Mouse (Mus musculus): ENCODE measurements around the gene Trappc4. TPM values are rescaled to one million over a fixed set of nuclear protein-coding genes. Genes with fewer than 3 reads are reported as not detected.

The Trappc4 gene
- total and polyA plus RNA-seq, 3 experiments = 129 to 140 TPM; not detected in 1

DNA sequence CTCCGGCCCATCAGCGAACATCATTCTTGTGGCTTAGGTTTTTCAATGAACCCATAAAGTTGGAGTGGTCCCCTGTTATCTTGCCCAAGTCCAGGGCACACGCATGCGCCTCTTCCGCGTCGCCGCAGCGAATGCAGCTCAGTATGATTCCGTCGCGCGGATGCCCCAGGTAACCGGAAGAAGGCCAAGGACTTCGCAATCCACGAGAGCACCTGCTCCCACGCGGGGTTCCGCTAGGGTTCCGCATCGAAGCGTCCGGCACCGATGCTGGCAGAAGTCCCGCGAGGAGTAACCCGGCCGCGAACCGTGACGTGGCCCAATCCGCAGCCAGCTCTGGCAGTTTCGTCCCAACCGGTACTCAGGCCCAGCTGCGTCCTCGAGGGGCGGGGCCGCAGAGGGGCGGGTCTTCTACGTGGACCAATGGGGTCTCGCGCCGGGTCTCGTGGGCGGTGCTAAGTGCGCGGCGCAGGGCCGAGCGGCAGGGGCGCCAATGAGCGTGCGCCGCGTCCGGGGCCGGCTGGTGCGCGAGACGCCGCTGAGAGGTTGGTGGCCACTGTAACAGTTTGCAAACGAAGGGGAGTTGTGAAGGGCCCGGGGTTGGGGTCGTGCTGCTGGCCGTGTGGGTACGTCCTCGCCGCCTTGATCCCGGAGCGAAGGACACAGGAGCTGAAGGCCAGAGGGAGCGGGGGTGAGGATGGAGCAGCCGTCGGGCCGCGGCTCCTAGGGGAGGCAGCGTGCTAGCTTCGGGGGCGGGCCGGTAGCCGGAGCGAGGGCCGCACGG is 28.2 kb downstream of the Trappc4 start, which contains the start of gene Hyou1:
Gene Hyou1, plus strand, starts transcription at position 437 of the 781 bp plus-strand sequence.
- Histone ChIP-seq H3K4me1 (ENCODE audit: control insufficient read depth in 1 of 2, insufficient read depth in 2 of 2, low read length in 2 of 2) (peaks cover 0 to 9% of the 10 kb centered on the region in 2 experiments; a peak in 3 of 4 replicates), H3K27ac (ENCODE audit: control insufficient read depth, low read depth, low read length) (peak within 1 kb of the TSS; percentile 89), H3K79me2 (ENCODE audit: control insufficient read depth, insufficient read depth, low read length, poor library complexity) (peaks cover 26% of the 10 kb centered on the region), H3K27me3 (ENCODE audit: control insufficient read depth in 1 of 2, insufficient read depth in 2 of 2, low read length in 2 of 2) (no peaks in the 10 kb centered on the region), H3K36me3 (ENCODE audit: control insufficient read depth in 1 of 2, insufficient read depth in 2 of 2, low read length in 2 of 2) (peaks cover 8 to 10% of the 10 kb centered on the region in 2 experiments), H3K9ac (ENCODE audit: control insufficient read depth, low read depth, low read length, poor library complexity, severe bottlenecking) (peak within 1 kb of the TSS; percentile 94), H3K4me3 (ENCODE audit: control insufficient read depth in 1 of 2, insufficient read depth in 1 of 2, low read depth in 2 of 2, low read length in 2 of 2) (peak within 1 kb of the TSS; percentile 81 to 96), H3K9me3 (replicated peaks; ENCODE audit: insufficient read depth, low read length) (no peaks in the 10 kb centered on the region)
- DNase-seq (ENCODE audit: low read depth, low spot score) = peak; percentile 98
- TF ChIP-seq SMC3 (IDR thresholded peaks at IDR 0.05; ENCODE audit: low read depth, low read length) = no peak
- TF ChIP-seq TAL1 (IDR thresholded peaks at IDR 0.05; ENCODE audit: low read length) = no peak
- TF ChIP-seq CHD1 (IDR thresholded peaks at IDR 0.05; ENCODE audit: low read depth, low read length) = no peak
- TF ChIP-seq RCOR1 (IDR thresholded peaks at IDR 0.05; ENCODE audit: low read depth, low read length) = no peak
- no peak for TF ChIP-seq USF2 (IDR thresholded peaks at IDR 0.05; ENCODE audit: borderline replicate concordance in 1 of 2, insufficient read depth in 1 of 2, low read depth in 1 of 2, low read length in 2 of 2)
- peak; percentile 81 for TF ChIP-seq POLR2AphosphoS2 (IDR thresholded peaks at IDR 0.05; ENCODE audit: low read length)
- TF ChIP-seq NRF1 (IDR thresholded peaks at IDR 0.05; ENCODE audit: insufficient read depth, low read depth, low read length, poor library complexity, severe bottlenecking) = peak; percentile 76
- TF ChIP-seq ETS1 (IDR thresholded peaks at IDR 0.05; ENCODE audit: low read depth, low read length) = peak; percentile 22; the same call in 1 of the 2 replicates
- no peak for TF ChIP-seq E2F4 (IDR thresholded peaks at IDR 0.05; ENCODE audit: borderline replicate concordance, low read depth, low read length)
- no peak for TF ChIP-seq GABPA (IDR thresholded peaks at IDR 0.05; ENCODE audit: low read depth, low read length)
- TF ChIP-seq ZKSCAN1 (IDR thresholded peaks at IDR 0.05; ENCODE audit: low read depth, low read length) = no peak
- peak; percentile 67 to 94 for TF ChIP-seq POLR2A (IDR thresholded peaks at IDR 0.05; ENCODE audit: control insufficient read depth in 1 of 2, insufficient read depth in 1 of 2, low read depth in 1 of 2, low read length in 2 of 2, poor library complexity in 1 of 2)
- TF ChIP-seq ZC3H11A (IDR thresholded peaks at IDR 0.05; ENCODE audit: low read depth, low read length) = no peak
- no peak for TF ChIP-seq POLR2AphosphoS5 (IDR thresholded peaks at IDR 0.05; ENCODE audit: borderline replicate concordance, low read depth, low read length)
- TF ChIP-seq SIN3A (IDR thresholded peaks at IDR 0.05; ENCODE audit: low read length) = peak; percentile 90
- TF ChIP-seq RAD21 (IDR thresholded peaks at IDR 0.05; ENCODE audit: low read depth, low read length) = no peak
- peak; percentile 78 for TF ChIP-seq MXI1 (IDR thresholded peaks at IDR 0.05; ENCODE audit: low read depth, low read length)
- no peak for TF ChIP-seq ZNF384 (IDR thresholded peaks at IDR 0.05; ENCODE audit: low read depth, low read length)
- peak; percentile 84 for TF ChIP-seq ELF1 (IDR thresholded peaks at IDR 0.05; ENCODE audit: low read depth, low read length)
- TF ChIP-seq TCF12 (IDR thresholded peaks at IDR 0.05; ENCODE audit: low read depth, low read length) = peak; percentile 35; the same call in 1 of the 2 replicates
- TF ChIP-seq KAT2A (conservative IDR thresholded peaks at IDR 0.05; ENCODE audit: low read depth, low read length) = peak; percentile 49; the same call in 1 of the 2 replicates
- TF ChIP-seq GATA1 (IDR thresholded peaks at IDR 0.05; ENCODE audit: low read depth, low read length) = peak; percentile 60; the same call in 1 of the 2 replicates
- peak; percentile 65 for TF ChIP-seq USF1 (IDR thresholded peaks at IDR 0.05; ENCODE audit: low read depth, low read length)
- TF ChIP-seq MYB (IDR thresholded peaks at IDR 0.05; ENCODE audit: low read depth, low read length) = no peak
- TF ChIP-seq ZMIZ1 (IDR thresholded peaks at IDR 0.05; ENCODE audit: low read depth, low read length) = 0 out of 2 replicates have a peak, but pooled peaks have one; percentile 19
- no peak; the same call in 1 of the 2 replicates for TF ChIP-seq MAZ (IDR thresholded peaks at IDR 0.05; ENCODE audit: low read depth, low read length)
- TF ChIP-seq CTCF (IDR thresholded peaks at IDR 0.05 in 2 of 3, conservative IDR thresholded peaks at IDR 0.05 in 1 of 3; ENCODE audit: control insufficient read depth in 1 of 3, insufficient read depth in 1 of 3, low read depth in 2 of 3, low read length in 3 of 3, poor library complexity in 1 of 3, severe bottlenecking in 1 of 3) = 0 out of 6 replicates have a peak, but pooled peaks of 1 of the 3 experiments have one; percentile 10
- TF ChIP-seq NELFE (IDR thresholded peaks at IDR 0.05; ENCODE audit: low read depth, low read length) = peak; percentile 89
- no peak for TF ChIP-seq MEF2A (IDR thresholded peaks at IDR 0.05; ENCODE audit: extremely low read depth, insufficient replicate concordance, low read depth, low read length, poor library complexity, severe bottlenecking)
- TF ChIP-seq TBP (IDR thresholded peaks at IDR 0.05; ENCODE audit: low read depth, low read length) = peak; percentile 11; the same call in 1 of the 2 replicates
- peak; percentile 94 for TF ChIP-seq MAX (IDR thresholded peaks at IDR 0.05; ENCODE audit: low read length)
- TF ChIP-seq EP300 (IDR thresholded peaks at IDR 0.05; ENCODE audit: low read depth in 1 of 2, low read length in 2 of 2) = peak in 1 of 2 experiments; percentile 26; a peak in 2 of 4 replicates
- TF ChIP-seq MYC (IDR thresholded peaks at IDR 0.05; ENCODE audit: low read depth, low read length) = peak; percentile 89
- TF ChIP-seq JUND (IDR thresholded peaks at IDR 0.05; ENCODE audit: low read depth, low read length) = no peak
- TF ChIP-seq HCFC1 (IDR thresholded peaks at IDR 0.05; ENCODE audit: low read depth, low read length) = peak; percentile 79

Measured in MEL (cell line).